In the genomic region with DNA sequence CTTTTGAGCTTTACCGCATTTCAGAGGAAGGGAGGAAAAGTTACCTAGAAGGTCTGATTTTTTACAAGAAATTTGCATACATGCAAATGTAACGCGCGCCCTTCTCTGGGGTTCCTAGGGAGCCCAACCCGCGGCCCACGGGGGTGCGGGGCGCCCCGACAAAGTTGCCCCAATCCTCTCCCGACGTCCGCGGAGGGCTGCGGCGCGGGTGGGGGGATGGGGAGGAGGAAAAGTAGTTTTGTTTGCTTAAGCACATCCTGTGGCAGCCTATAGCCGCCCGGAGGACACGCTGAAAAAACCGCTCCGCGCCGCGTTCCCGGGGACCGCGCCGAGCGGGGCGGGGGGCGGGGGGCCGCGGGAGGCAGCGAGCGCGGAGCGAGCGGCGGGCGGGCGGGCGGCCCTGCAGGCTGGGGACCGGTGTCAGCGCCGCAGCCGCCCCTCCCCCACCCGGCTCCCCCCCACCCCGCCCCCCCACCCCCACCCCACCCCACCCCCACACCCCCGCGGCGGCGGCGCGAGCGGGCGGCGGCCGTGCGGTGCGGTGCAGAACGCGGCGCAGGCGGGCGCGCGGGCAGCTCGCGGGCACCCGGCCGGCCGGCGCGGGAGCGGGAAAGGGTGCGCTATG, we compare ENCODE assay signal across 8 mouse cellular contexts. TPM values are rescaled to one million over a fixed set of nuclear protein-coding genes. Genes with fewer than 3 reads are reported as not detected.
DNase-seq lines count a peak whose midpoint lies in the region; ATAC-seq and TF ChIP-seq lines count a peak whose summit lies in the region.

No protein-coding gene starts in this region.

- peaks cover 13% of the 10 kb centered on the region for H3K4me1 ChIP-seq in heart, embryonic 12.5 days (replicated peaks)
- H3K4me1 ChIP-seq in kidney, postnatal 0 days (replicated peaks; ENCODE audit: insufficient read depth, low read length), result no peaks in the 10 kb centered on the region; the same call in 1 of the 2 replicates

- TF ChIP-seq CTCF in kidney, postnatal 0 days (IDR thresholded peaks at IDR 0.05; ENCODE audit: low read depth), result no peak

- under 1% methylated on average over 61 of the region's 77 CpGs for WGBS in heart, embryonic 12.5 days
- WGBS in kidney, postnatal 0 days, result 0% methylated on average over 56 of the region's 77 CpGs
- under 1% methylated on average over 28 of the region's 77 CpGs for WGBS in macrophage (ENCODE audit: missing documents)

- ATAC-seq in heart, embryonic 12.5 days (ENCODE audit: insufficient number of reproducible peaks, low FRiP score), result peak; percentile 44
- ATAC-seq in kidney, postnatal 0 days (replicated peaks; ENCODE audit: low FRiP score, low read depth), result peak; percentile 26
- no peak for ATAC-seq in megakaryocyte-erythroid progenitor cell, adult 5-6 weeks (replicated peaks; ENCODE audit: low FRiP score, low TSS enrichment, poor library complexity, severe bottlenecking)

- H3K4me3 ChIP-seq in heart, embryonic 12.5 days, result peak overlapping the region; percentile 98
- peak overlapping the region; percentile 95 for H3K4me3 ChIP-seq in kidney, postnatal 0 days (replicated peaks; ENCODE audit: low read depth, low read length)
- peak overlapping the region; percentile 36 for H3K4me3 ChIP-seq in macrophage (ENCODE audit: inconsistent target)

- H3K9ac ChIP-seq in heart, embryonic 12.5 days, result peak overlapping the region; percentile 100
- H3K9ac ChIP-seq in kidney, postnatal 0 days (ENCODE audit: low read depth, low read length), result peak overlapping the region; percentile 94

- no peaks in the 10 kb centered on the region for H3K79me2 ChIP-seq in macrophage (ENCODE audit: inconsistent target)

- intact Hi-C loops in left cerebral cortex, postnatal 4 days (cut with DNase I), result no loop called here

- no peaks in the 10 kb centered on the region for H3K9me3 ChIP-seq in heart, embryonic 12.5 days (replicated peaks)
- no peaks in the 10 kb centered on the region for H3K9me3 ChIP-seq in kidney, postnatal 0 days (replicated peaks; ENCODE audit: low read length)

- DNase-seq in left cerebral cortex, postnatal 4 days, result peak; percentile 61
- no peak for DNase-seq in left cerebral cortex, adult 8-10 months (ENCODE audit: low spot score in 2 of 2)
- peak; percentile 70 to 75 for DNase-seq in cerebellum, postnatal 14 days
- DNase-seq in kidney, postnatal 0 days (ENCODE audit: low spot score), result no peak
- DNase-seq in splenic B cell, adult 2 months (ENCODE audit: low read depth, low spot score), result peak; percentile 45

- H3K36me3 ChIP-seq in heart, embryonic 12.5 days, result no peaks in the 10 kb centered on the region
- no peaks in the 10 kb centered on the region for H3K36me3 ChIP-seq in kidney, postnatal 0 days (ENCODE audit: insufficient read depth, low read length)
- H3K36me3 ChIP-seq in macrophage (ENCODE audit: inconsistent target), result no peaks in the 10 kb centered on the region
- H3K36me3 ChIP-seq in splenic B cell, adult 2 months (ENCODE audit: control insufficient read depth, insufficient read depth, low read length, poor library complexity, severe bottlenecking), result no peaks in the 10 kb centered on the region; the same call in 1 of the 2 replicates

- H3K27me3 ChIP-seq in heart, embryonic 12.5 days (replicated peaks), result no peaks in the 10 kb centered on the region
- H3K27me3 ChIP-seq in kidney, postnatal 0 days (ENCODE audit: insufficient read depth, low read length), result no peaks in the 10 kb centered on the region; the same call in 1 of the 2 replicates
- peaks cover 7% of the 10 kb centered on the region; the same call in 1 of the 2 replicates for H3K27me3 ChIP-seq in splenic B cell, adult 2 months (ENCODE audit: control insufficient read depth, insufficient read depth, low read length, poor library complexity, severe bottlenecking)

- H3K27ac ChIP-seq in heart, embryonic 12.5 days (ENCODE audit: poor library complexity, severe bottlenecking), result peak overlapping the region; percentile 97
- peak overlapping the region; percentile 93 for H3K27ac ChIP-seq in kidney, postnatal 0 days
- no peak overlapping the region for H3K27ac ChIP-seq in macrophage

- peak overlapping the region; percentile 85 for H3K4me2 ChIP-seq in heart, embryonic 12.5 days
- H3K4me2 ChIP-seq in kidney, postnatal 0 days (ENCODE audit: low read length), result peak overlapping the region; percentile 89

RNA-seq across cellular contexts. Expression of a gene that starts 0.7 kb away (rescaled TPM):
- 1 to 10 TPM; 6.6 to 8.2 TPM for total RNA-seq in left cerebral cortex, postnatal 4 days (2021)
- 1 to 10 TPM; 5.0 to 8.3 (median 6.2) TPM for total RNA-seq in left cerebral cortex, adult 8-10 months (2022)
- 0.50 and 0.74 TPM in 2 replicates for polyA plus RNA-seq in heart, embryonic 12.5 days (2016; fragmentation: Nextera tagmentation; extraction: Ambion mirVana)
- 0.38 and 0.71 TPM in 2 replicates for polyA plus RNA-seq in kidney, postnatal 0 days (2015; fragmentation: Nextera tagmentation; extraction: Ambion mirVana)
- not detected for total RNA-seq in macrophage (2018; cell fraction: chromatin; rRNA removed)
- not detected for total RNA-seq in macrophage (2018; cell fraction: cytosol; rRNA removed)
- not detected for total RNA-seq in macrophage (2018; cell fraction: nucleus; rRNA removed)
- not detected in 3 replicates for polyA plus RNA-seq in macrophage (2018)
- not detected in 2 replicates for total RNA-seq in megakaryocyte-erythroid progenitor cell, adult 5-6 weeks (2014; fragmentation: Nextera tagmentation)
- total RNA-seq in megakaryocyte-erythroid progenitor cell, adult 5-6 weeks (2017), result not detected in 2 replicates

RNA-seq across cellular contexts. Expression of a gene that starts 4.7 kb away (rescaled TPM):
- total RNA-seq in left cerebral cortex, postnatal 4 days (2021), result 10 to 100 TPM; 97.1 to 99.7 TPM
- 10 to 100 TPM; 55.9 to 77.3 (median 71.0) TPM for total RNA-seq in left cerebral cortex, adult 8-10 months (2022)
- 37.5 and 42.0 TPM in 2 replicates for polyA plus RNA-seq in heart, embryonic 12.5 days (2016; fragmentation: Nextera tagmentation; extraction: Ambion mirVana)
- polyA plus RNA-seq in kidney, postnatal 0 days (2015; fragmentation: Nextera tagmentation; extraction: Ambion mirVana), result 25.9 and 29.1 TPM in 2 replicates
- 10 to 100 TPM in 25 of 26 experiments, 1 to 10 TPM in 1; 4.6 to 39.4 (median 26.8) TPM for total RNA-seq in macrophage (2018; cell fraction: chromatin; rRNA removed)
- total RNA-seq in macrophage (2018; cell fraction: cytosol; rRNA removed), result 1 to 10 TPM; 2.9 to 8.9 (median 5.9) TPM
- total RNA-seq in macrophage (2018; cell fraction: nucleus; rRNA removed), result 10 to 100 TPM in 14 of 26 experiments, 1 to 10 TPM in 12; 1.8 to 31.4 (median 11.7) TPM
- 1.9 to 2.6 TPM (median 2.4 TPM) in 3 replicates for polyA plus RNA-seq in macrophage (2018)
- total RNA-seq in megakaryocyte-erythroid progenitor cell, adult 5-6 weeks (2014; fragmentation: Nextera tagmentation), result 136 and 212 TPM in 2 replicates
- 16.7 and 33.0 TPM in 2 replicates for total RNA-seq in megakaryocyte-erythroid progenitor cell, adult 5-6 weeks (2017)

Comparison
In these comparisons a context has a peak if more than half of its experiments do, and no peak if none do; other contexts are left out.
1. DNase-seq: peak in left cerebral cortex, postnatal 4 days (single experiment), cerebellum, postnatal 14 days (2 of 2) and splenic B cell, adult 2 months (single experiment); none in left cerebral cortex, adult 8-10 months (0 of 2) and kidney, postnatal 0 days (single experiment).
2. H3K4me3 ChIP-seq: peak in every context shown above with its lines; median percentile 98 in heart, embryonic 12.5 days; 95 in kidney, postnatal 0 days; 36 in macrophage.
3. RNA of a gene that starts 0.7 kb away (total RNA-seq): 6.6 to 8.2 TPM in left cerebral cortex, postnatal 4 days and 5.0 to 8.3 TPM in left cerebral cortex, adult 8-10 months; not detected in megakaryocyte-erythroid progenitor cell, adult 5-6 weeks; every median in the first group is over 4 times any median in the second.